In genomic region chr2:154676653-154677609, GRCm38 (mm10) we compare ENCODE assay signal across 8 mouse cellular contexts. TPM values are rescaled to one million over a fixed set of nuclear protein-coding genes. Genes with fewer than 3 reads are reported as not detected.
DNase-seq lines count a peak whose midpoint lies in the region; ATAC-seq lines count a peak whose summit lies in the region.

No protein-coding gene starts in this region.

- no peaks in the 10 kb centered on the region for H3K9me3 ChIP-seq in forebrain, embryonic 14.5 days (replicated peaks; ENCODE audit: control insufficient read depth, low read length)
- H3K9me3 ChIP-seq in hindbrain, embryonic 15.5 days: no peaks in the 10 kb centered on the region
- no peaks in the 10 kb centered on the region for H3K9me3 ChIP-seq in limb, embryonic 15.5 days
- H3K9me3 ChIP-seq in midbrain, embryonic 14.5 days (ENCODE audit: control insufficient read depth, low read length): no peaks in the 10 kb centered on the region

- intact Hi-C loops in gastrocnemius, postnatal 36 days (cut with DNase I): no loop called here

- H3K4me3 ChIP-seq in forebrain, embryonic 14.5 days (ENCODE audit: low read depth, low read length): peak overlapping the region; percentile 6
- peak overlapping the region; percentile 20 for H3K4me3 ChIP-seq in hindbrain, embryonic 15.5 days
- 0 out of 2 replicates have a peak overlapping the region, but pooled peaks have one; percentile 2 for H3K4me3 ChIP-seq in limb, embryonic 15.5 days
- peak overlapping the region; percentile 14; the same call in 1 of the 2 replicates for H3K4me3 ChIP-seq in midbrain, embryonic 14.5 days (replicated peaks; ENCODE audit: low read depth, low read length)

- peak overlapping the region; percentile 49 for H3K4me2 ChIP-seq in forebrain, embryonic 14.5 days (ENCODE audit: low read length)
- H3K4me2 ChIP-seq in hindbrain, embryonic 15.5 days: peak overlapping the region; percentile 48
- H3K4me2 ChIP-seq in limb, embryonic 15.5 days: peak overlapping the region; percentile 31
- H3K4me2 ChIP-seq in midbrain, embryonic 14.5 days (ENCODE audit: low read length): peak overlapping the region; percentile 52

- peaks cover 24% of the 10 kb centered on the region for H3K4me1 ChIP-seq in forebrain, embryonic 14.5 days (ENCODE audit: control insufficient read depth, insufficient read depth, low read length)
- peaks cover 55% of the 10 kb centered on the region for H3K4me1 ChIP-seq in hindbrain, embryonic 15.5 days (replicated peaks)
- H3K4me1 ChIP-seq in limb, embryonic 15.5 days: peaks cover 40% of the 10 kb centered on the region
- peaks cover 24% of the 10 kb centered on the region for H3K4me1 ChIP-seq in midbrain, embryonic 14.5 days (ENCODE audit: control insufficient read depth, insufficient read depth, low read length)

- DNase-seq in gastrocnemius, adult 18-20 months (ENCODE audit: low spot score): peak; percentile 61
- no peak for DNase-seq in gastrocnemius, postnatal 36 days
- peak; percentile 59 for DNase-seq in cerebellum, adult 11-12 months
- peak; percentile 88 for DNase-seq in forebrain, embryonic 14.5 days (ENCODE audit: low spot score)
- peak; percentile 84 for DNase-seq in midbrain, embryonic 14.5 days
- peak; percentile 32 for DNase-seq in thymus, postnatal 4 days

- 53% methylated on average over 19 of the region's 19 CpGs for WGBS in forebrain, embryonic 14.5 days
- 54% methylated on average over 19 of the region's 19 CpGs for WGBS in hindbrain, embryonic 15.5 days
- WGBS in limb, embryonic 15.5 days: 66% methylated on average over 19 of the region's 19 CpGs
- 60% methylated on average over 19 of the region's 19 CpGs for WGBS in midbrain, embryonic 14.5 days

- H3K36me3 ChIP-seq in forebrain, embryonic 14.5 days (ENCODE audit: control insufficient read depth, insufficient read depth, low read length): no peaks in the 10 kb centered on the region
- no peaks in the 10 kb centered on the region for H3K36me3 ChIP-seq in hindbrain, embryonic 15.5 days
- H3K36me3 ChIP-seq in limb, embryonic 15.5 days: peaks cover 6% of the 10 kb centered on the region; the same call in 1 of the 2 replicates
- no peaks in the 10 kb centered on the region for H3K36me3 ChIP-seq in midbrain, embryonic 14.5 days (ENCODE audit: control insufficient read depth, insufficient read depth, low read length)

- peak; percentile 80 for ATAC-seq in forebrain, embryonic 14.5 days
- ATAC-seq in hindbrain, embryonic 15.5 days (ENCODE audit: low FRiP score, low read depth): peak; percentile 82
- no peak for ATAC-seq in limb, embryonic 15.5 days (ENCODE audit: insufficient number of reproducible peaks, low FRiP score, low TSS enrichment, low read depth)
- peak; percentile 84 for ATAC-seq in midbrain, embryonic 14.5 days (ENCODE audit: low FRiP score, low TSS enrichment)

- peak overlapping the region; percentile 88 for H3K27ac ChIP-seq in forebrain, embryonic 14.5 days (ENCODE audit: low read depth, low read length)
- H3K27ac ChIP-seq in hindbrain, embryonic 15.5 days (replicated peaks): peak overlapping the region; percentile 81
- H3K27ac ChIP-seq in limb, embryonic 15.5 days: peak overlapping the region; percentile 88
- peak overlapping the region; percentile 82 for H3K27ac ChIP-seq in midbrain, embryonic 14.5 days (replicated peaks; ENCODE audit: low read depth, low read length)

- peak overlapping the region; percentile 49 for H3K9ac ChIP-seq in forebrain, embryonic 14.5 days (ENCODE audit: low read length)
- H3K9ac ChIP-seq in hindbrain, embryonic 15.5 days: peak overlapping the region; percentile 14; the same call in 1 of the 2 replicates
- H3K9ac ChIP-seq in limb, embryonic 15.5 days: no peak overlapping the region
- peak overlapping the region; percentile 13; the same call in 1 of the 2 replicates for H3K9ac ChIP-seq in midbrain, embryonic 14.5 days (replicated peaks; ENCODE audit: low read length)

- H3K27me3 ChIP-seq in forebrain, embryonic 14.5 days (replicated peaks; ENCODE audit: control insufficient read depth, insufficient read depth, low read length): no peaks in the 10 kb centered on the region
- H3K27me3 ChIP-seq in hindbrain, embryonic 15.5 days: no peaks in the 10 kb centered on the region
- H3K27me3 ChIP-seq in limb, embryonic 15.5 days: no peaks in the 10 kb centered on the region
- no peaks in the 10 kb centered on the region for H3K27me3 ChIP-seq in midbrain, embryonic 14.5 days (ENCODE audit: control insufficient read depth, insufficient read depth, low read length)

RNA-seq across cellular contexts. Expression of gene Chmp4b, which starts 25.4 kb away (rescaled TPM):
- total RNA-seq in gastrocnemius, adult 18-20 months (2021): 100 to 1,000 TPM; 121 to 127 TPM
- total RNA-seq in gastrocnemius, postnatal 36 days (2021): 100 to 1,000 TPM; 102 to 107 TPM
- polyA plus RNA-seq in forebrain, embryonic 14.5 days (2014; fragmentation: Nextera tagmentation; extraction: Ambion mirVana): 21.6 and 22.4 TPM in 2 replicates
- 26.4 and 32.0 TPM in 2 replicates for polyA plus RNA-seq in hindbrain, embryonic 15.5 days (2015; fragmentation: Nextera tagmentation; extraction: Ambion mirVana)
- 31.6 and 36.9 TPM in 2 replicates for polyA plus RNA-seq in limb, embryonic 15.5 days (2015; fragmentation: Nextera tagmentation; extraction: Ambion mirVana)
- 20.4 and 32.4 TPM in 2 replicates for polyA plus RNA-seq in midbrain, embryonic 14.5 days (2014; fragmentation: Nextera tagmentation; extraction: Ambion mirVana)

Comparison
In these comparisons a context has a peak if more than half of its experiments do, and no peak if none do; other contexts are left out.
1. DNase-seq: peak in gastrocnemius, adult 18-20 months (single experiment), cerebellum, adult 11-12 months (single experiment), forebrain, embryonic 14.5 days (single experiment), midbrain, embryonic 14.5 days (single experiment) and thymus, postnatal 4 days (single experiment); none in gastrocnemius, postnatal 36 days (0 of 2).
2. Peak in every context shown above with its lines, with median percentiles within 50 percentile points of each other: H3K27ac ChIP-seq, H3K4me2 ChIP-seq and H3K4me3 ChIP-seq.